Mouse (Mus musculus) C2C12 (cell line): ENCODE results near the gene Svs3a.
"Not testable (repeated sequence)": the region's sequence is repeated elsewhere in the genome, so short reads cannot be mapped to it uniquely, and the experiment has no call there.

ENCODE experiments used
- CEBPB ChIP-seq: IDR thresholded peaks from one replicate; pipeline ENCODE4 v1.6.1; 2011; ENCODE audit warnings: low read depth, mild to moderate bottlenecking, control low read depth, moderate library complexity
- CTCF ChIP-seq: IDR thresholded peaks from one replicate; pipeline ENCODE4 v1.5.1; 2011; ENCODE audit not compliant: control insufficient read depth, insufficient read depth, insufficient read length
- FOSL1 ChIP-seq: IDR thresholded peaks from one replicate; pipeline ENCODE4 v1.8.0; 2011; ENCODE audit warnings: mild to moderate bottlenecking, low read length; ENCODE audit not compliant: poor library complexity, insufficient read depth, severe bottlenecking
- MAX ChIP-seq: IDR thresholded peaks from one replicate; pipeline ENCODE4 v1.6.1; 2011; ENCODE audit warnings: mild to moderate bottlenecking, control low read depth
- MYOD1 ChIP-seq: IDR thresholded peaks from one replicate; pipeline ENCODE4 v1.6.1; 2011; ENCODE audit warnings: low read depth; ENCODE audit not compliant: control insufficient read depth, insufficient read length

DNA sequence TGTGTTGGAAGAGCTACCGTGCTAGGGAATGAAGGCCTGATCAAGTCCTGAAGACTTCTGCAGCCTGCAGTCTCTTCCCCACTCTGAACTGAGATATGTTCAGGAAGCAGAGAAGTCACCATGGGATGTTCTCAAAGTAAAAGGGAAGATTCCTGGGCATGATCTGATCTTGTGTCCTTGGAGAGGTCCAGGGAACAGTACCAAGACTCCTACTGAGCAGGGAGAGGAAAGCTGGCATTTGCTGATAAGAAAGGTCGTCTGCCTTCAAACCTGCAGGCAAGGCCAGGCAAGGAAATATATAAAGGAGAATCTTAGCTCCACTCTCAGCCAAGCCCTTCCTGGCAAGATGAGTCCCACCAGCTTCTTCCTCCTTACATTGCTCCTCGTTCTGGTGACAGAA, 43.4 kb downstream of the Svs3a start, which contains the start of gene Svs5:
- TF ChIP-seq CTCF, MAX, MYOD1, FOSL1, CEBPB: not testable (repeated sequence)
